Mouse (Mus musculus) thymus, adult 2 months (tissue): ENCODE results near the gene Rxfp4. TPM values are rescaled to one million over a fixed set of nuclear protein-coding genes. Genes with fewer than 3 reads are reported as not detected.
A peak's percentile ranks its signal among the peaks of the same experiment; 100 is the strongest.

Source experiments
- DNase-seq: peaks from one replicate; pipeline ENCODE4 v3.0.0; 2021
- H3K27ac ChIP-seq: fragments of 200-500 bp; 2 replicates; pipeline ENCODE4 v1.5.1; 2012; ENCODE audit warnings: low read length, control low read depth; ENCODE audit not compliant: control insufficient read depth, insufficient read depth
- H3K27me3 ChIP-seq: fragments of 200-500 bp; 2 replicates; pipeline ENCODE4 v1.6.1; 2012; ENCODE audit warnings: mild to moderate bottlenecking, low read length, moderate library complexity, mixed read lengths; ENCODE audit not compliant: control insufficient read depth, insufficient read depth
- H3K36me3 ChIP-seq: fragments of 200-500 bp; 2 replicates; pipeline ENCODE4 v1.6.1; 2012; ENCODE audit warnings: mild to moderate bottlenecking, low read length, moderate library complexity; ENCODE audit not compliant: control insufficient read depth, insufficient read depth
- H3K4me1 ChIP-seq: fragments of 200-500 bp; replicated peaks from 2 replicates; pipeline ENCODE4 v1.6.1; 2012; ENCODE audit warnings: low read length; ENCODE audit not compliant: control insufficient read depth, insufficient read depth
- H3K4me3 ChIP-seq: fragments of 200-500 bp; 2 replicates; pipeline ENCODE4 v1.5.1; 2012; ENCODE audit warnings: mild to moderate bottlenecking, low read length, control low read depth, moderate library complexity; ENCODE audit not compliant: control insufficient read depth, insufficient read depth
- CTCF ChIP-seq: fragments of 200-500 bp; IDR thresholded peaks from 2 replicates; pipeline ENCODE4 v1.5.1; 2012; ENCODE audit warnings: mild to moderate bottlenecking, control low read depth, low read length, moderate library complexity, borderline replicate concordance; ENCODE audit not compliant: control insufficient read depth, poor library complexity, insufficient read depth; ENCODE audit errors: extremely low read depth
- POLR2A ChIP-seq: fragments of 200-500 bp; IDR thresholded peaks from 2 replicates; pipeline ENCODE4 v1.6.1; 2012; ENCODE audit warnings: mild to moderate bottlenecking, low read length, control low read depth, moderate library complexity; ENCODE audit not compliant: control insufficient read depth, poor library complexity, insufficient read depth; ENCODE audit errors: extremely low read depth
- whole genome bisulfite sequencing: fragments of 180-500 bp; shearing (Covaris S2); methylation state at CpG from one replicate; pipeline ENCODE4 v1.1.7; 2018; 5-methylcytosine and 5-hydroxymethylcytosine counted together
- polyA plus RNA-seq: library from polyadenylated mRNA; depleted of rRNA; stranded (reverse); fragments of >200 nt; gene quantifications from 2 replicates; pipeline ENCODE4 v1.2.3, GENCODE M21; 2012

Gene Rxfp4
- polyA plus RNA-seq, 1 experiment = not detected

GRCm38 (mm10) chr3:88621537-88622112 lies 31.3 kb downstream of the Rxfp4 start:
- TF ChIP-seq CTCF (no peak), POLR2A (no peak)
- DNase-seq = peak; percentile 59
- Histone ChIP-seq H3K27me3 (no peaks in the 10 kb centered on the region), H3K4me1 (peaks cover 38% of the 10 kb centered on the region), H3K27ac (peak overlapping the region; percentile 88), H3K4me3 (peak overlapping the region; percentile 85), H3K36me3 (no peaks in the 10 kb centered on the region)
- WGBS = under 1% methylated on average over 36 of the region's 36 CpGs

- Histone ChIP-seq H3K4me1 (peaks cover 33% of the 10 kb centered on the region), H3K4me3 (peak overlapping the region; percentile 85), H3K27ac (peak overlapping the region; percentile 88; the same call in 1 of the 2 replicates), H3K27me3 (no peaks in the 10 kb centered on the region), H3K36me3 (no peaks in the 10 kb centered on the region)
- peak; percentile 81 for TF ChIP-seq POLR2A
- 0 out of 2 replicates have a peak, but pooled peaks have one; percentile 14 for TF ChIP-seq CTCF
- DNase-seq = peak; percentile 84
- WGBS = 1% methylated on average over 64 of the region's 64 CpGs
Measured at GRCm38 (mm10) chr3:88620992-88621536, 31.9 kb downstream of the Rxfp4 start.

GRCm38 (mm10) chr3:88620146-88620991 lies 32.6 kb downstream of the Rxfp4 start:
- 12% methylated on average over 15 of the region's 15 CpGs for WGBS

GRCm38 (mm10) chr3:88619113-88620097 lies 33.5 kb downstream of the Rxfp4 start:
- Histone ChIP-seq H3K4me3 (no peak overlapping the region), H3K27ac (no peak overlapping the region)
- DNase-seq = no peak

More at GRCm38 (mm10) chr3:88620146-88620991, 32.6 kb downstream of the Rxfp4 start:
- TF ChIP-seq CTCF (no peak), POLR2A (no peak)
- H3K4me1 ChIP-seq = peaks cover 28% of the 10 kb centered on the region
- peak overlapping the region; percentile 85 for H3K4me3 ChIP-seq
- no peak for DNase-seq
- no peaks in the 10 kb centered on the region for H3K36me3 ChIP-seq
- no peak overlapping the region for H3K27ac ChIP-seq
- H3K27me3 ChIP-seq = no peaks in the 10 kb centered on the region

GRCm38 (mm10) chr3:88618074-88618871 lies 34.7 kb downstream of the Rxfp4 start:
- H3K27ac ChIP-seq = no peak overlapping the region
- no peak overlapping the region for H3K4me3 ChIP-seq
- WGBS = 84% methylated on average over 8 of the region's 8 CpGs
- DNase-seq = no peak
- no peaks in the 10 kb centered on the region for H3K36me3 ChIP-seq
- no peak for TF ChIP-seq POLR2A
- no peak for TF ChIP-seq CTCF
- H3K27me3 ChIP-seq = no peaks in the 10 kb centered on the region
- H3K4me1 ChIP-seq = peaks cover 10% of the 10 kb centered on the region

More at GRCm38 (mm10) chr3:88619113-88620097, 33.5 kb downstream of the Rxfp4 start:
- TF ChIP-seq CTCF (no peak), POLR2A (no peak)
- Histone ChIP-seq H3K27me3 (no peaks in the 10 kb centered on the region), H3K4me1 (peaks cover 20% of the 10 kb centered on the region), H3K36me3 (no peaks in the 10 kb centered on the region)
- WGBS = 57% methylated on average over 9 of the region's 9 CpGs
